Mouse (Mus musculus) midbrain, embryonic 12.5 days (tissue): ENCODE measurements around the gene Homer2. TPM values are rescaled to one million over a fixed set of nuclear protein-coding genes. Genes with fewer than 3 reads are reported as not detected.

ENCODE experiments used
- ATAC-seq: fragments of 200-750 bp; cut with Nextera tagmentation; 2 replicates; pipeline ENCODE4 v1.8.0; 2017; ENCODE audit warnings: low read depth, moderate TSS enrichment, moderate library complexity; ENCODE audit not compliant: low FRiP score
- H3K27ac ChIP-seq: fragments of 300-500 bp; sonication (generic); replicated peaks from 2 replicates; pipeline ENCODE4 v1.5.1; 2016; ENCODE audit warnings: mild to moderate bottlenecking
- H3K27me3 ChIP-seq: fragments of 300-500 bp; sonication (generic); 2 replicates; pipeline ENCODE4 v1.6.1; 2016; ENCODE audit warnings: mild to moderate bottlenecking
- H3K36me3 ChIP-seq: fragments of 300-500 bp; sonication (generic); 2 replicates; pipeline ENCODE4 v1.6.1; 2016
- H3K4me1 ChIP-seq: fragments of 300-500 bp; sonication (generic); 2 replicates; pipeline ENCODE4 v1.6.1; 2016
- H3K4me2 ChIP-seq: fragments of 300-500 bp; sonication (generic); replicated peaks from 2 replicates; pipeline ENCODE4 v1.6.1; 2016; ENCODE audit warnings: mild to moderate bottlenecking, moderate library complexity
- H3K4me3 ChIP-seq: fragments of 300-500 bp; sonication (generic); 2 replicates; pipeline ENCODE4 v1.5.1; 2016; ENCODE audit warnings: mild to moderate bottlenecking
- H3K9ac ChIP-seq: fragments of 300-500 bp; sonication (generic); replicated peaks from 2 replicates; pipeline ENCODE4 v1.6.1; 2016; ENCODE audit warnings: mild to moderate bottlenecking, moderate library complexity
- H3K9me3 ChIP-seq: fragments of 300-500 bp; sonication (generic); 2 replicates; pipeline ENCODE4 v1.6.1; 2016; ENCODE audit warnings: mild to moderate bottlenecking
- WGBS: fragments of 180-500 bp; shearing (Covaris S2); methylation state at CpG from one replicate; pipeline ENCODE4 v1.1.7; 2016; 5-methylcytosine and 5-hydroxymethylcytosine counted together
- polyA plus RNA-seq: library from polyadenylated mRNA; unstranded; fragments of >200 nt; fragmentation: Nextera tagmentation; extraction: Ambion mirVana; gene quantifications from 2 replicates; pipeline ENCODE4 v1.2.1, GENCODE M21; 2016

The Homer2 gene
- polyA plus RNA-seq, 1 experiment from 2014 or later, result 20.7 TPM

- WGBS, result 90% methylated on average over 10 of the region's 10 CpGs
- Histone ChIP-seq H3K27me3 (no peaks in the 10 kb centered on the region), H3K9me3 (no peaks in the 10 kb centered on the region), H3K4me2 (no peak overlapping the region), H3K27ac (no peak overlapping the region), H3K4me1 (peaks cover 17% of the 10 kb centered on the region), H3K9ac (no peak overlapping the region), H3K4me3 (no peak overlapping the region), H3K36me3 (peaks cover 25% of the 10 kb centered on the region)
- ATAC-seq, result no peak
Measured at GRCm38 (mm10) chr7:81575606-81576005, 131.7 kb downstream of the Homer2 start.

GRCm38 (mm10) chr7:81573821-81574220, 133.5 kb downstream of the Homer2 start:
- Histone ChIP-seq H3K4me1 (peaks cover 17% of the 10 kb centered on the region), H3K9me3 (no peaks in the 10 kb centered on the region), H3K27ac (no peak overlapping the region), H3K4me2 (no peak overlapping the region), H3K27me3 (no peaks in the 10 kb centered on the region), H3K36me3 (peaks cover 17% of the 10 kb centered on the region), H3K9ac (no peak overlapping the region), H3K4me3 (no peak overlapping the region)
- 95% methylated on average over 9 of the region's 9 CpGs for WGBS
- ATAC-seq, result no peak

DNA sequence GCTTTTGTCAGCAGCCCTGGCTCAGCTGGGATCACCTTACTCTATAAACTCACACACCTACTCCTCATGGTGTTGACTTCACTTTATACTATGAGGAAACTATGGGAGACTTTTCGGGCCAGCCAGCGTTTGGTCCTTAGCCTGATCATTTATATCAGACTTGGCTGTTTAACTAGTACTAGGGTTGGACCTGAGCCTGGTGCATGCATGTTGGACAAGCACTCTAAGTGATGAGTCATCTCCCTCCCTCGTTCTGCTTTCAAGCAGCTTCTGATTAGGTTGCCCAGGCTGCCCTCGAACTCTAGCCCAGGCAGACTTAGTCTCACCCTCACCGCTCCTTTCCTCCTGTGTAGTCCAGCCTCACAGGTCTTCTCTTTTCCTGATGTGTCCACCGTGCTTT, 133.9 kb downstream of the Homer2 start:
- WGBS, result 90% methylated on average over 6 of the region's 6 CpGs
- Histone ChIP-seq H3K27me3 (no peaks in the 10 kb centered on the region), H3K4me3 (no peak overlapping the region), H3K4me1 (peaks cover 17% of the 10 kb centered on the region), H3K9me3 (no peaks in the 10 kb centered on the region), H3K27ac (no peak overlapping the region), H3K9ac (no peak overlapping the region), H3K4me2 (0 out of 2 replicates have a peak overlapping the region, but pooled peaks have one; percentile 75), H3K36me3 (peaks cover 13% of the 10 kb centered on the region)
- ATAC-seq, result no peak

DNA sequence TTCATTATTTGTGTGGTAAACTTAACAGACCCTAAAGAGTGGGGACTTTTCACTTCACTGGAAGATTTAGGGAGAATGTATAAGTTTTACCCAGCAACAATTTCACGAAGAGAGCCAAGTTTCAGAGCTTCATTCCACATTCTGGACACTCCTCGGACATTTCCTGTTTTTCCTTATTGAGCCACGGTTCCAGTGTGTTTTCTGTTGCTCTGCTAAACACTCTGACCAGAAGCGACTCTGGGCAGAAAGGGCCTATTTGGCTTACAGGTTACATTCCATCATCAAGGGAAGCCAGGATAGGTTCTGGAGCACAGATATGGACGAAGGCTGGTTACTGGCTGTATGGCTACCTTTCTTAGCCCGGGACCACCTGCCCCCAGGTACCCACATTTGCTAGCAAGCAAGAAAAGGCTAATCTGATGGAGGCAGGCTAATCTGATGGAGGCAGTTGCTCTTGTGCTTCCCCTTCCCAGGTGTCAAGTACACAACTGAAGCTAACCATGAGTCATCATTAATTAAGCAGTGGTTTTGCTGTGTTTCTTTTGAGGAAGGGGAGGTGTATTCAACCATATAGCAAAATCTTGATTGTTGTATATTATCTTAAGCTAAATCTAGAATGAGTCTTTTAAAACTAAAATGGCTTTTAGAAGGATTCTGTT, 134.6 kb downstream of the Homer2 start:
- no peaks in the 10 kb centered on the region for H3K9me3 ChIP-seq
- no peak overlapping the region for H3K9ac ChIP-seq
- WGBS, result 85% methylated on average over 6 of the region's 6 CpGs
- H3K4me2 ChIP-seq, result peak overlapping the region; percentile 75
- H3K36me3 ChIP-seq, result peaks cover 6% of the 10 kb centered on the region; the same call in 1 of the 2 replicates
- H3K27ac ChIP-seq, result no peak overlapping the region
- H3K4me3 ChIP-seq, result peak overlapping the region; percentile 86; the same call in 1 of the 2 replicates
- peaks cover 17% of the 10 kb centered on the region for H3K4me1 ChIP-seq
- no peaks in the 10 kb centered on the region for H3K27me3 ChIP-seq
- no peak for ATAC-seq

GRCm38 (mm10) chr7:81571941-81572441, 135.3 kb downstream of the Homer2 start:
- no peak for ATAC-seq
- no peaks in the 10 kb centered on the region for H3K27me3 ChIP-seq
- peak overlapping the region; percentile 86 for H3K9ac ChIP-seq
- H3K4me2 ChIP-seq, result peak overlapping the region; percentile 75
- peak overlapping the region; percentile 97 for H3K27ac ChIP-seq
- H3K36me3 ChIP-seq, result 0 out of 2 replicates have a peak, but pooled peaks cover 6% of the 10 kb centered on the region
- WGBS, result 23% methylated on average over 15 of the region's 15 CpGs
- H3K4me1 ChIP-seq, result peaks cover 17% of the 10 kb centered on the region
- H3K4me3 ChIP-seq, result peak overlapping the region; percentile 86
- H3K9me3 ChIP-seq, result no peaks in the 10 kb centered on the region

- no peaks in the 10 kb centered on the region for H3K27me3 ChIP-seq
- WGBS, result under 1% methylated on average over 88 of the region's 96 CpGs
- peak within 1 kb of the TSS; percentile 86 for H3K4me3 ChIP-seq
- H3K4me2 ChIP-seq, result peak within 1 kb of the TSS; percentile 75
- H3K9ac ChIP-seq, result peak within 1 kb of the TSS; percentile 86
- H3K9me3 ChIP-seq, result no peaks in the 10 kb centered on the region
- ATAC-seq, result peak; percentile 100
- H3K36me3 ChIP-seq, result 0 out of 2 replicates have a peak, but pooled peaks cover 6% of the 10 kb centered on the region
- H3K27ac ChIP-seq, result peak within 1 kb of the TSS; percentile 97
- peaks cover 17% of the 10 kb centered on the region for H3K4me1 ChIP-seq
Measured at GRCm38 (mm10) chr7:81571108-81571940, 136.0 kb downstream of the Homer2 start, which contains the start of gene Whamm. Gene Whamm, plus strand, starts transcription at chr7:81571266.

DNA sequence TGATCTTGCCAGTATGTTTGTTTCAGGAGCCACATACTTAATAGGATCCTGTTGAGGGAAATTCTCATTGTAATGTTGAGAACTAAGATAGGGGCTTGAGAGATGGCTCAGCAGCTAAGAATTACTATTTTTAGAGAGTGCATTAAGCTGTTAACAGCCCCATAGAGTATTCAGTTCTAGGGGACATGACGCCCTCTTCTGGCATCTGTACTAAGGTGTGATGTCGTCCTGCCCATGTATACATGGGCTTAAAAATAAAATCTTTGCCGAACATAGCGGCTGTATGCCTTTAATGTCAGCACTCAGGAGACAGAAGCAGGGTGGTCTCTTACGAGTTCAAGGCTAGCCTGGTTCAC, 136.6 kb downstream of the Homer2 start:
- H3K27ac ChIP-seq, result no peak overlapping the region
- no peaks in the 10 kb centered on the region for H3K27me3 ChIP-seq
- peak overlapping the region; percentile 75 for H3K4me2 ChIP-seq
- ATAC-seq, result no peak
- 0 out of 2 replicates have a peak, but pooled peaks cover 3% of the 10 kb centered on the region for H3K36me3 ChIP-seq
- no peak overlapping the region for H3K9ac ChIP-seq
- peak overlapping the region; percentile 86 for H3K4me3 ChIP-seq
- 2% methylated on average over 5 of the region's 5 CpGs for WGBS
- H3K4me1 ChIP-seq, result peaks cover 17% of the 10 kb centered on the region
- H3K9me3 ChIP-seq, result no peaks in the 10 kb centered on the region

GRCm38 (mm10) chr7:81570271-81570670, 137.1 kb downstream of the Homer2 start:
- Histone ChIP-seq H3K4me2 (no peak overlapping the region), H3K27ac (no peak overlapping the region), H3K36me3 (no peaks in the 10 kb centered on the region), H3K9ac (no peak overlapping the region), H3K4me1 (peaks cover 17% of the 10 kb centered on the region), H3K27me3 (no peaks in the 10 kb centered on the region), H3K4me3 (no peak overlapping the region), H3K9me3 (no peaks in the 10 kb centered on the region)
- ATAC-seq, result no peak
- WGBS, result 89% methylated on average over 3 of the region's 3 CpGs

DNA sequence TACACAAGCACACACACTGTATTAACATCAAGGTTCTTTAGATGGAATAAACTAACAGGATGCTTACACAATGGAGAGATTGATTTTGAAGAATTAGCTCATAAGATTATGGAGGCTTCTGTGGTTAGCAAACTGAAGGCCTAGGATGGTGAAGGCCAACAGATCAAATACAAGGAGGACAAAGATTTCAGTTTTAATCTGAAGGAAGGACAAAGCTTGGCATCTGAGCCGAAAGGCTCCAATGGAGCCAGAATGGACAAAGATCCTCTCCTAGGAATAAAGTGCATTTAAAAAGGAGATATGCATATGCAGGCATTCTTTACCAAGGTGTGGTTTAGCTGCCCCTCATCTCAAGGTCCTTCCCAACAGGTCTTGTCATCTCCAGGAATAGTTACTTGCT, 137.5 kb downstream of the Homer2 start:
- no peak for ATAC-seq
- H3K36me3 ChIP-seq, result no peaks in the 10 kb centered on the region
- 91% methylated on average over 1 of the region's 1 CpGs for WGBS
- no peak overlapping the region for H3K4me3 ChIP-seq
- no peaks in the 10 kb centered on the region for H3K9me3 ChIP-seq
- no peak overlapping the region for H3K4me2 ChIP-seq
- H3K27ac ChIP-seq, result no peak overlapping the region
- no peaks in the 10 kb centered on the region for H3K27me3 ChIP-seq
- peaks cover 17% of the 10 kb centered on the region for H3K4me1 ChIP-seq
- no peak overlapping the region for H3K9ac ChIP-seq

GRCm38 (mm10) chr7:81567396-81567795, 139.9 kb downstream of the Homer2 start:
- no peaks in the 10 kb centered on the region for H3K36me3 ChIP-seq
- H3K27me3 ChIP-seq, result no peaks in the 10 kb centered on the region
- H3K9me3 ChIP-seq, result no peaks in the 10 kb centered on the region
- H3K27ac ChIP-seq, result no peak overlapping the region
- no peak overlapping the region for H3K4me3 ChIP-seq
- WGBS, result 92% methylated on average over 5 of the region's 5 CpGs
- no peak overlapping the region for H3K4me2 ChIP-seq
- H3K9ac ChIP-seq, result no peak overlapping the region
- ATAC-seq, result no peak
- peaks cover 7% of the 10 kb centered on the region; the same call in 1 of the 2 replicates for H3K4me1 ChIP-seq

DNA sequence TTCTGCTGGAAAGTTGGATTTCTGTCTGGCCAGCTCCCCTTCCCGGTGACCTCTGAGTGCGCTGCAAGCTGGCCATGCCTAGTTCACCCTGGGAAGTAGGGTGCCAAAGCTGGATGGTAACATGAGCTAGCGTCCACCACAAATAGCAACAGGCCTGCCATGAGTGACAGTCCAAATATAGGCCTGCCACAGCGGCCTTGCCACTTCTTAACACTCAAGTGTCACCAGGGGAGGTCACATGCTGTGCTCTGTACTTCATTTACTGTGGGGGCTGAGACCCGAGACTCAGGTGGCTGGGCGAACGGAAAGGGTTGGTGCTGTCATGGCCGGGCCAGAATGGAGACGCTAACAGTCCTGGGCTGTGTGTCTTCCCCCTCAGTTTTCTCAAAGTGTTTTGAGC, 140.4 kb downstream of the Homer2 start, which contains the start of gene Fsd2:
Gene Fsd2, minus strand, starts transcription at position 53 of the 400 bp plus-strand sequence.
- Histone ChIP-seq H3K27me3 (no peaks in the 10 kb centered on the region), H3K36me3 (no peaks in the 10 kb centered on the region), H3K4me1 (0 out of 2 replicates have a peak, but pooled peaks cover 2% of the 10 kb centered on the region), H3K9ac (no peak within 1 kb of the TSS), H3K9me3 (no peaks in the 10 kb centered on the region), H3K4me3 (no peak within 1 kb of the TSS), H3K27ac (no peak within 1 kb of the TSS), H3K4me2 (no peak within 1 kb of the TSS)
- no peak for ATAC-seq
- WGBS, result 78% methylated on average over 9 of the region's 9 CpGs

DNA sequence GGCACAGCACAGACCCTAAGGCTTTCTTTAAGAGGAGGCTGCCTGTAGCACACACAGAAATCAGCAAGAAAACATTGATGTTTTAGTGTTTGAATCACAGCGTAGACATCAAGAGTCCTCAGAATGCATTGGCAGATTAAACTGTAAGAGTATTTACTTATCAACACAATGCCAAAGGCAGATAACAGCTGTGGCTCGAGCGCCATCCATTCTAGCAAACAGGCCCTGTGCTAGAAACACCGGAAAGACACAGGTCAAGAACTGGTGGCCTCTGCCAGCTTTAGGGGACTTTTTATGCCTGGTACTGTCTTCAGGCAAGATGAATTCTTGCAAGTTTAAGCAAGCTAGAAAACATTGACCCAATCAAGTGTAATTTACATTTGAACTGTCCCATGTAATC, 141.0 kb downstream of the Homer2 start:
- Histone ChIP-seq H3K9ac (no peak overlapping the region), H3K4me1 (no peaks in the 10 kb centered on the region), H3K27ac (no peak overlapping the region), H3K9me3 (no peaks in the 10 kb centered on the region), H3K27me3 (no peaks in the 10 kb centered on the region), H3K36me3 (no peaks in the 10 kb centered on the region), H3K4me3 (no peak overlapping the region), H3K4me2 (no peak overlapping the region)
- ATAC-seq, result no peak
- 74% methylated on average over 4 of the region's 4 CpGs for WGBS
